10 mouse cellular contexts compared by ENCODE assay signal in genomic region chr10:93672646-93673479, GRCm38 (mm10). TPM values are rescaled to one million over a fixed set of nuclear protein-coding genes. Genes with fewer than 3 reads are reported as not detected.
A peak's percentile ranks its signal among the peaks of the same experiment; 100 is the strongest.
DNase-seq lines count a peak whose midpoint lies in the region; ATAC-seq lines count a peak whose summit lies in the region.
"Had no signal": no experiment of that assay in that cellular context is flagged by ENCODE, and none has a peak within 500 bp of the region (broad histone marks: within the 10 kb centered on the region; RNA-seq: fewer than 3 reads in every experiment).

No protein-coding gene starts in this region.

- WGBS in heart, embryonic 10.5 days, result 42% methylated on average over 22 of the region's 22 CpGs
- WGBS in kidney, embryonic 16.5 days, result 70% methylated on average over 22 of the region's 22 CpGs

- H3K9me3 ChIP-seq in heart, embryonic 10.5 days, result no peaks in the 10 kb centered on the region
- peaks cover 6% of the 10 kb centered on the region; the same call in 1 of the 2 replicates for H3K9me3 ChIP-seq in kidney, embryonic 16.5 days (ENCODE audit: low read length)

- H3K4me2 ChIP-seq in kidney, embryonic 16.5 days (replicated peaks; ENCODE audit: low read depth, low read length), result no peak overlapping the region

- no peaks in the 10 kb centered on the region for H3K27me3 ChIP-seq in heart, embryonic 10.5 days (ENCODE audit: insufficient read depth, poor library complexity, severe bottlenecking)
- H3K27me3 ChIP-seq in kidney, embryonic 16.5 days (ENCODE audit: insufficient read depth, low read length), result no peaks in the 10 kb centered on the region

- ATAC-seq in kidney, embryonic 16.5 days (ENCODE audit: low FRiP score, low TSS enrichment), result no peak

- peak overlapping the region; percentile 73 for H3K27ac ChIP-seq in heart, embryonic 10.5 days
- H3K27ac ChIP-seq in kidney, embryonic 16.5 days (ENCODE audit: low read length), result no peak overlapping the region

- peak; percentile 32 to 44 for DNase-seq in left cerebral cortex, adult 18-20 months (ENCODE audit: low spot score in 2 of 2)
- DNase-seq in left cerebral cortex, postnatal 10 days (ENCODE audit: extremely low spot score in 1 of 2, low spot score in 2 of 2), result no peak
- DNase-seq in heart, embryonic 10.5 days (ENCODE audit: low spot score), result peak; percentile 80
- peak; percentile 31 to 49 for DNase-seq in left cerebral cortex, postnatal 36 days (ENCODE audit: low spot score in 2 of 2)
- DNase-seq in right cerebral cortex, postnatal 25 days, result peak; percentile 33
- DNase-seq in embryo, embryonic 9.5 days (ENCODE audit: extremely low spot score), result no peak
- DNase-seq in neural tube, embryonic 10.5 days (ENCODE audit: extremely low spot score, low spot score), result no peak
- DNase-seq: cerebellum, adult 9-10 months; kidney, postnatal 14 days had no signal

- peaks cover 11% of the 10 kb centered on the region; the same call in 1 of the 2 replicates for H3K4me1 ChIP-seq in heart, embryonic 10.5 days
- no peaks in the 10 kb centered on the region for H3K4me1 ChIP-seq in kidney, embryonic 16.5 days (ENCODE audit: insufficient read depth, low read length)

- H3K36me3 ChIP-seq in heart, embryonic 10.5 days, result no peaks in the 10 kb centered on the region
- no peaks in the 10 kb centered on the region for H3K36me3 ChIP-seq in kidney, embryonic 16.5 days (ENCODE audit: insufficient read depth, low read length)

- peak overlapping the region; percentile 48 for H3K4me3 ChIP-seq in heart, embryonic 10.5 days
- no peak overlapping the region for H3K4me3 ChIP-seq in kidney, embryonic 16.5 days (ENCODE audit: low read length)

- no peak overlapping the region for H3K9ac ChIP-seq in kidney, embryonic 16.5 days (replicated peaks; ENCODE audit: low read length)

- intact Hi-C loops in left cerebral cortex, postnatal 10 days (cut with DNase I), result no loop called here
- intact Hi-C loops in left cerebral cortex, postnatal 36 days (cut with DNase I), result no loop called here

RNA-seq across cellular contexts. Expression of gene Ntn4, which starts 32.4 kb away (rescaled TPM):
- total RNA-seq in left cerebral cortex, adult 18-20 months (2021), result 10 to 100 TPM in 1 of 2 experiments, 1 to 10 TPM in 1; 8.9 to 10.6 TPM
- 10 to 100 TPM; 11.1 to 11.3 TPM for total RNA-seq in left cerebral cortex, postnatal 10 days (2021)
- polyA plus RNA-seq in heart, embryonic 10.5 days (2016; fragmentation: Nextera tagmentation; extraction: Ambion mirVana), result 0.06 and 0.40 TPM in 2 replicates
- total RNA-seq in left cerebral cortex, postnatal 36 days (2021), result 10 to 100 TPM in 1 of 2 experiments, 1 to 10 TPM in 1; 9.6 to 13.2 TPM
- polyA plus RNA-seq in kidney, embryonic 16.5 days (2015; fragmentation: Nextera tagmentation; extraction: Ambion mirVana), result 0.59 and 1.0 TPM in 2 replicates

Comparison
In these comparisons a context has a peak if more than half of its experiments do, and no peak if none do; other contexts are left out.
1. DNase-seq: peak in left cerebral cortex, adult 18-20 months (2 of 2), heart, embryonic 10.5 days (single experiment), left cerebral cortex, postnatal 36 days (2 of 2) and right cerebral cortex, postnatal 25 days (single experiment); none in left cerebral cortex, postnatal 10 days (0 of 2), embryo, embryonic 9.5 days (single experiment) and neural tube, embryonic 10.5 days (single experiment).